Mouse (Mus musculus): ENCODE data around the gene Trim56. TPM values are rescaled to one million over a fixed set of nuclear protein-coding genes. Genes with fewer than 3 reads are reported as not detected.
A peak's percentile ranks its signal among the peaks of the same experiment; 100 is the strongest.

Trim56 gene
- polyA plus RNA-seq, 1 experiment from 2014 or later, result 3.8 TPM

DNA sequence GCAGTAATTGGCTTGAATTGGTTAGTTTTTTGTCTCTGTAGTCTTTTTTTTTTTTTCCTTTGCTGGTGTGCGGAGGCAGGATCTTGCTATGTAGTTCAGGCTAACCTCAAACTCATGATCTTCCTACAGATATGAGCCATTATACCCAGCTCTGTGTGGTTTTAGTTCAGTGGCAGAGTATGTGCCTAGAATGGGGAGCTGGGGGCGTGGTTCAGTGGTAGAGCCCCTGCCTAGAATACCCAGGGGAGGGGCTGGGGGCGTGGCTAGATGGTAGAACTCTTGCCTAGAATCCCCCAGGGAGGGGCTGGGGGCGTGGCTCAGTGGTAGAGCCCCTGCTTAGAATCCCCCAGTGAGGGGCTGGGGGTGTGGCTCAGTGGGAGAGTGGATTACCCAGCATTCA is 47.3 kb downstream of the Trim56 start:
- Histone ChIP-seq H3K27ac (replicated peaks) (no peak overlapping the region), H3K36me3 (replicated peaks) (no peaks in the 10 kb centered on the region), H3K4me3 (no peak overlapping the region), H3K9me3 (no peaks in the 10 kb centered on the region), H3K4me1 (peaks cover 17% of the 10 kb centered on the region), H3K27me3 (replicated peaks; ENCODE audit: low read depth, poor library complexity, severe bottlenecking) (no peaks in the 10 kb centered on the region)
- 66% methylated on average over 4 of the region's 4 CpGs for WGBS
- DNase-seq (ENCODE audit: low spot score), result no peak

DNA sequence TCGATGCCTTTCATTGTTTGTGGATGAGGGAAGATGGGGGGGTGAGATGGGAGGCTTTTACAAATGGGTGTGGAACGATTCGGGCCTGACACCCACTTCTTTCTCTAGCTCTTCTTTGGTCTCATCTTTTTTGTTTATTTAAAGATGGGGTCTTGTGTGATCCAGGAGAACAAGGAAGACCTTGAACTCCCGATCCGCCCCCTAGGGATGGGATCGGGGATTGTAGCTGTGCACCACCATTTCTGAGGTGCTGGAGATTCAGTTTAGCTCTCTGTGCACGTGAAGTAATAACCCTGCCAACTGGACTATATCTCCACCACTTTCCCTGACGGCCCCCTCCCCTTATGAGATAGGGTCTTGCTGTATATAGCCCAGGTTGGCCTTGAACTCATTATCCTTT is 50.1 kb downstream of the Trim56 start:
- no peak overlapping the region for H3K4me3 ChIP-seq
- no peaks in the 10 kb centered on the region for H3K27me3 ChIP-seq (replicated peaks; ENCODE audit: low read depth, poor library complexity, severe bottlenecking)
- H3K4me1 ChIP-seq, result no peaks in the 10 kb centered on the region
- H3K27ac ChIP-seq (replicated peaks), result no peak overlapping the region
- H3K9me3 ChIP-seq, result no peaks in the 10 kb centered on the region
- no peaks in the 10 kb centered on the region for H3K36me3 ChIP-seq (replicated peaks)
- WGBS, result 73% methylated on average over 8 of the region's 8 CpGs
- no peak for DNase-seq (ENCODE audit: low spot score)

DNA sequence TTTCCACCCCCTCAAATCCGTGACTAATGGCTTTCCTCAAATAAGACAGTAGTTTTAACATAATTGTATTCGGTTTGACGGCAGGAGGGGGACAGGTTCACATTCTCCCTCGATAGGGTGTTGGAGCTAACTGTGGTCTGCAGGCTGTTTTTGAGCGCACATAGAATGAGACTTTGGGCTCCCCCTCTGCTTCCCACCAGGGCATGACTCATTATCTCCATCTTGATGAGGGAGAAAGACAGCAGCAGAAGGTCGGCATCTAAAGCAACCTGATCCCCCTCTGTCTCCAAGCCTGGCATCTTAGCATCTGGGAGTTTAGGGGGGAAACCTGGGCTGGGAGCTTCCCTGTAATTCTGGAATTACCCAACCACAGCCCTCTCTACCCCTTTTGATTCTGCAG is 50.6 kb downstream of the Trim56 start:
- no peak for DNase-seq (ENCODE audit: low spot score)
- H3K27ac ChIP-seq (replicated peaks), result no peak overlapping the region
- no peaks in the 10 kb centered on the region for H3K27me3 ChIP-seq (replicated peaks; ENCODE audit: low read depth, poor library complexity, severe bottlenecking)
- H3K4me1 ChIP-seq, result no peaks in the 10 kb centered on the region
- H3K36me3 ChIP-seq (replicated peaks), result no peaks in the 10 kb centered on the region
- no peak overlapping the region for H3K4me3 ChIP-seq
- 63% methylated on average over 6 of the region's 6 CpGs for WGBS
- H3K9me3 ChIP-seq, result no peaks in the 10 kb centered on the region

DNA sequence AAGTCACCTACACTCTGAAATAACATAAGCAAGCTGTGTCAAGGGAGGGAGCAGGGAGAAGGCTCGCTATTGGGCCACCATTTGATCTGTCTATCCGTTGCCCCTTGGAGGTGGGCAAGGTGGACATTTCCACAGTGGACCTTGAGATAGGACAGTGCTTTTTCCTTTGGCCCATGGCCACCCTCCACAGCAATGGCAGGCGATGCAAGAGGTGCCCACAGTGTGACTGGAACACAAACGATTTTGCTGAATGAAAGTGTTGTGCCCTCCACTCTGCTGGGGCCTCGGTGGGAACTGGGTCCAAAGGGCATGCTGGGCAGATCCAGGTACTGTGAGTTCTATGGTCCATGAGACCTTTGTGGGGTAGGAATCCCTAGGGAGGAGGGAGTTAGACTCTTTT is 53.4 kb downstream of the Trim56 start:
- no peaks in the 10 kb centered on the region for H3K36me3 ChIP-seq (replicated peaks)
- no peaks in the 10 kb centered on the region for H3K4me1 ChIP-seq
- DNase-seq (ENCODE audit: low spot score), result no peak
- 81% methylated on average over 5 of the region's 5 CpGs for WGBS
- no peak overlapping the region for H3K4me3 ChIP-seq
- H3K27ac ChIP-seq (replicated peaks), result no peak overlapping the region
- no peaks in the 10 kb centered on the region for H3K27me3 ChIP-seq (replicated peaks; ENCODE audit: low read depth, poor library complexity, severe bottlenecking)
- H3K9me3 ChIP-seq, result no peaks in the 10 kb centered on the region

- no peak overlapping the region for H3K4me3 ChIP-seq
- H3K4me1 ChIP-seq, result no peaks in the 10 kb centered on the region
- H3K36me3 ChIP-seq (replicated peaks), result no peaks in the 10 kb centered on the region
- H3K27ac ChIP-seq (replicated peaks), result no peak overlapping the region
- no peaks in the 10 kb centered on the region for H3K27me3 ChIP-seq (replicated peaks; ENCODE audit: low read depth, poor library complexity, severe bottlenecking)
- WGBS, result 28% methylated on average over 12 of the region's 12 CpGs
- DNase-seq (ENCODE audit: low spot score), result peak; percentile 40
- H3K9me3 ChIP-seq, result no peaks in the 10 kb centered on the region
Measured at GRCm38 (mm10) chr5:137061809-137062481, 54.1 kb downstream of the Trim56 start.

Other genes with a start within 250 kb of the Trim56 start
- gene Col26a1, start 233.0 kb downstream of the Trim56 start, polyA plus RNA-seq (2016; fragmentation: Nextera tagmentation; extraction: Ambion mirVana), result 103 and 118 TPM in 2 replicates
- 77.9 and 86.1 TPM in 2 replicates for gene Ift22, start 208.1 kb downstream of the Trim56 start, polyA plus RNA-seq (2016; fragmentation: Nextera tagmentation; extraction: Ambion mirVana)
- 267 and 272 TPM in 2 replicates for gene Fis1, start 162.9 kb downstream of the Trim56 start, polyA plus RNA-seq (2016; fragmentation: Nextera tagmentation; extraction: Ambion mirVana)
- 0.10 and 0.29 TPM in 2 replicates for gene Cldn15, start 149.6 kb downstream of the Trim56 start, polyA plus RNA-seq (2016; fragmentation: Nextera tagmentation; extraction: Ambion mirVana)
- 42.6 and 44.6 TPM in 2 replicates for gene Plod3, start 129.2 kb downstream of the Trim56 start, polyA plus RNA-seq (2016; fragmentation: Nextera tagmentation; extraction: Ambion mirVana)
- 106 and 117 TPM in 2 replicates for gene Znhit1, start 128.2 kb downstream of the Trim56 start, polyA plus RNA-seq (2016; fragmentation: Nextera tagmentation; extraction: Ambion mirVana)
- 0.39 and 0.40 TPM in 2 replicates for gene Vgf, start 89.8 kb downstream of the Trim56 start, polyA plus RNA-seq (2016; fragmentation: Nextera tagmentation; extraction: Ambion mirVana)
- gene Ap1s1, start 70.1 kb downstream of the Trim56 start, polyA plus RNA-seq (2016; fragmentation: Nextera tagmentation; extraction: Ambion mirVana), result 177 and 178 TPM in 2 replicates
- gene Serpine1, start 43.9 kb downstream of the Trim56 start, polyA plus RNA-seq (2016; fragmentation: Nextera tagmentation; extraction: Ambion mirVana), result 0.12 TPM in 1 of 2 replicates, not detected in the other
- gene Muc3, start 33.1 kb upstream of the Trim56 start, polyA plus RNA-seq (2016; fragmentation: Nextera tagmentation; extraction: Ambion mirVana), result not detected in 2 replicates
- not detected in 2 replicates for gene Muc3a, start 96.2 kb upstream of the Trim56 start, polyA plus RNA-seq (2016; fragmentation: Nextera tagmentation; extraction: Ambion mirVana)
- 3.8 and 4.5 TPM in 2 replicates for gene Ache, start 171.3 kb upstream of the Trim56 start, polyA plus RNA-seq (2016; fragmentation: Nextera tagmentation; extraction: Ambion mirVana)
- gene Ufsp1, start 178.4 kb upstream of the Trim56 start, polyA plus RNA-seq (2016; fragmentation: Nextera tagmentation; extraction: Ambion mirVana), result 7.8 and 8.3 TPM in 2 replicates
- 191 and 214 TPM in 2 replicates for gene Srrt, start 191.5 kb upstream of the Trim56 start, polyA plus RNA-seq (2016; fragmentation: Nextera tagmentation; extraction: Ambion mirVana)
- gene Trip6, start 198.2 kb upstream of the Trim56 start, polyA plus RNA-seq (2016; fragmentation: Nextera tagmentation; extraction: Ambion mirVana), result 73.1 and 76.2 TPM in 2 replicates
- 12.6 and 13.4 TPM in 2 replicates for gene Slc12a9, start 217.4 kb upstream of the Trim56 start, polyA plus RNA-seq (2016; fragmentation: Nextera tagmentation; extraction: Ambion mirVana)
- 53.6 and 56.8 TPM in 2 replicates for gene Ephb4, start 233.9 kb upstream of the Trim56 start, polyA plus RNA-seq (2016; fragmentation: Nextera tagmentation; extraction: Ambion mirVana)